Mouse (Mus musculus) neural tube, embryonic 13.5 days (tissue): Measurements from ENCODE around the gene Gm49354. TPM values are rescaled to one million over a fixed set of nuclear protein-coding genes. Genes with fewer than 3 reads are reported as not detected.
"Not testable (repeated sequence)": the region's sequence is repeated elsewhere in the genome, so short reads cannot be mapped to it uniquely, and the experiment has no call there.

Source experiments
- ATAC-seq: fragments of 200-750 bp; cut with Nextera tagmentation; 2 replicates; pipeline ENCODE4 v1.8.0; 2017; ENCODE audit warnings: low read depth, mild to moderate bottlenecking, moderate TSS enrichment, moderate library complexity
- H3K27ac ChIP-seq: fragments of 300-500 bp; sonication (generic); replicated peaks from 2 replicates; pipeline ENCODE4 v1.5.1; 2015; ENCODE audit warnings: moderate library complexity, mild to moderate bottlenecking, inconsistent platforms
- H3K27me3 ChIP-seq: fragments of 300-500 bp; sonication (generic); 2 replicates; pipeline ENCODE4 v1.6.1; 2015; ENCODE audit warnings: mild to moderate bottlenecking, inconsistent platforms
- H3K36me3 ChIP-seq: fragments of 300-500 bp; sonication (generic); 2 replicates; pipeline ENCODE4 v1.6.1; 2015; ENCODE audit warnings: mild to moderate bottlenecking, inconsistent platforms
- H3K4me1 ChIP-seq: fragments of 300-500 bp; sonication (generic); replicated peaks from 2 replicates; pipeline ENCODE4 v1.6.1; 2015; ENCODE audit warnings: inconsistent platforms
- H3K4me2 ChIP-seq: fragments of 300-500 bp; sonication (generic); 2 replicates; pipeline ENCODE4 v1.6.1; 2015; ENCODE audit warnings: inconsistent platforms, mild to moderate bottlenecking, moderate library complexity
- H3K4me3 ChIP-seq: fragments of 300-500 bp; sonication (generic); 2 replicates; pipeline ENCODE4 v1.5.1; 2015; ENCODE audit warnings: mild to moderate bottlenecking, inconsistent platforms
- H3K9ac ChIP-seq: fragments of 300-500 bp; sonication (generic); 2 replicates; pipeline ENCODE4 v1.6.1; 2015; ENCODE audit warnings: moderate library complexity, mild to moderate bottlenecking, inconsistent platforms
- H3K9me3 ChIP-seq: fragments of 300-500 bp; sonication (generic); 2 replicates; pipeline ENCODE4 v1.6.1; 2016; ENCODE audit warnings: inconsistent platforms
- WGBS: fragments of 180-500 bp; shearing (Covaris S2); methylation state at CpG from one replicate; pipeline ENCODE4 v1.1.7; 2015; 5-methylcytosine and 5-hydroxymethylcytosine counted together
- polyA plus RNA-seq: library from polyadenylated mRNA; unstranded; fragments of >200 nt; fragmentation: Nextera tagmentation; extraction: Ambion mirVana; gene quantifications from 2 replicates; pipeline ENCODE4 v1.2.1, GENCODE M21; 2015

Gm49354 gene
- polyA plus RNA-seq, 1 experiment from 2014 or later = not detected

DNA sequence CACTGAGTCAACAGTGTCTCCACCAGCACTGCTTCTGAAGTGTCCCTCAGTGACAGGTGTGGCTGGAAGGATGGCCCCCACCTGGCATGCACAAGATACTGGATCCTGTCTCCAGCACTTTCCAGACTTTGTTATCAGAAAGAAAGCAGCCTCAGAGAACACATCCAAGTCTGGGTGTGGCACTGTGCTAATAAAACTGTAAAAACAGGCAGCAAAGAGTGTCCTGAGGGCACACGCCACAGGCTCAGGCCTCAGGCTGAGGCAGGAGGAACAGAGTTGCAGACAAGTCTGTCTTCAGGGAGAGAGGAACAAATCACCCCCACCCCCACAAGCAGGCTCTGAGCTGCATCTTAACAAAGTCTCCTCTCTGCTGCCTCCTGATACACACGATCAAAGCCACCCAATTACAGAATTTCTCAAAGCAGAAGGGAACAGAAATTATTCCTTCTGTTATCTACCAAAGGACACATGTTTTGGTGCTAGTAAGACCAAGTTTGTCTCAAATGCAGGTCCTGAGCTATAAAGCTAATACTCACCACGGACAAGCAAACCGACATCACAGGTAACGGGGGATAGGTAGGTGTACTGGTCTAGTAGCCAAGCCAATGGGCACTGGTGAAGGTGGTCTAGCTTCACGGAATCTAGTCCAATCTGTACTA is 13.9 kb upstream of the Gm49354 start:
- Histone ChIP-seq H3K36me3 (peaks cover 98% of the 10 kb centered on the region), H3K9me3 (no peaks in the 10 kb centered on the region), H3K4me3 (no peak overlapping the region), H3K27ac (no peak overlapping the region), H3K4me1 (no peaks in the 10 kb centered on the region), H3K4me2 (no peak overlapping the region), H3K27me3 (no peaks in the 10 kb centered on the region), H3K9ac (no peak overlapping the region)
- no peak for ATAC-seq
- WGBS = 96% methylated on average over 6 of the region's 6 CpGs

DNA sequence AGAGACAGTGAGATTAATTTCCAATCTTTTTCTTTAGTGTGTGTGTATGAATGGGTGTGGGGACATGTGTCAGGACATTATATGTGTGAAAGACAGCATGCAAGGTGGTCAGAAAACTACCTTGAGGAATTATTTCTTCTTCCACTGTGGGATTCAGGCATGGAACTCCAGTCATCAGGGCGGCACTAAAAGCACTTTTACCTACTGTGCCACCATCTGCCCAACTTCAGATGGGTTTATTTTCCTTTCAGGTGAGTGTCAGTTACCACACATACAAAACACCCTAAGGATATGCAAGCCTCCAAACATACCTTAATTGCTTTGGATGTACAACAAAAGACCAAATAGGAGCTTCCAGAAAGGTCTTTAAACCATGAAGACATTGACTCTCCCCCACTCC is 12.7 kb upstream of the Gm49354 start:
- 100% methylated on average over 1 of the region's 1 CpGs for WGBS
- Histone ChIP-seq H3K9ac (no peak overlapping the region), H3K4me3 (no peak overlapping the region), H3K27ac (no peak overlapping the region), H3K4me1 (no peaks in the 10 kb centered on the region), H3K27me3 (no peaks in the 10 kb centered on the region), H3K36me3 (peaks cover 98% of the 10 kb centered on the region), H3K4me2 (no peak overlapping the region), H3K9me3 (no peaks in the 10 kb centered on the region)
- ATAC-seq = no peak

DNA sequence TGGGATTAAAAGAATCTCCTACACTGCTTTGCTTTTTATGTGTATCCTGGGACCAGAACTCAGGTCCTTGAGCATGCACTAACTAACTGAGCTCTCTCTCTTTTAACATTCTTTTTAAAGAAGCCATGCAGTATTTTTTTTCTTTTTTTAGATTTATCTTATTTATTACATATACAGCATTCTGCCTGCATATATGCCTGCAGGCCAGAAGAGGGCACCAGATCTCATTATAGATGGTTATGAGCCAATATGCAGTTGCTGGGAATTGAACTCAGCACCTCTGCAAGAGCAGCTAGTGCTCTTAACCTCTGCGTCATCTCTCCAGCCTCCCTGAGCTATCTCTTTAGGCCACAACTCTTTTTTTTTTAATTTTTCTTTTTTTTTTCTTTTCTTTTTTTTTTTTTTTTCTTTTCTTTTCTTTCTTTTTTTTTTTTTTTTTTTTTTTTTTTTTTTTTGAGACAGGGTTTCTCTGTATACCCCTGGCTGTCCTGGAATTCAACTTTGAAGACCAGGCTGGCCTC is 2.2 kb downstream of the Gm49354 start:
- WGBS = 100% methylated on average over 1 of the region's 1 CpGs
- not testable (repeated sequence) for H3K4me1 ChIP-seq, H3K27me3 ChIP-seq, H3K9me3 ChIP-seq, H3K27ac ChIP-seq, H3K4me3 ChIP-seq, H3K4me2 ChIP-seq, ATAC-seq, H3K9ac ChIP-seq
- peaks cover 98% of the 10 kb centered on the region for H3K36me3 ChIP-seq

DNA sequence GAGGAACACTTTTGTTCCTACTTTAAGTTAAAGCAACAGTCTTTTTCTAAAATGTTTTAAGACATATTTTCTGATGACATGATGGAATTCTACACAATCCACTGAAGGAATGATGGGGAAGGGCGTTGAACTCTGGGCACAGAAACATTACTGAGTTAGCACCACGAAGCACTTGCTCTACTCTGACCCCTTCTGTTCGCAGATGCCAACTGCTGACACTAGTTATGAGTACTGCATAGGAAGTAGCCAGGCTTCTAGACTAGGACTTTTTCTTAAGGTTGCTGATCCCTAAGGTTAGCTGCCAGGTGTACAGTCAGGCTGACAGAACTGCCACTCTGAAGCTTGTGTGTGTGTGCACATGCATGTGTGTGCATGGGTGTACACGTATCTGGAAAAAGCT is 2.8 kb downstream of the Gm49354 start:
- no peaks in the 10 kb centered on the region for H3K4me1 ChIP-seq
- no peak overlapping the region for H3K9ac ChIP-seq
- 87% methylated on average over 4 of the region's 4 CpGs for WGBS
- no peak overlapping the region for H3K4me3 ChIP-seq
- H3K27me3 ChIP-seq = no peaks in the 10 kb centered on the region
- H3K9me3 ChIP-seq = no peaks in the 10 kb centered on the region
- H3K4me2 ChIP-seq = no peak overlapping the region
- H3K27ac ChIP-seq = no peak overlapping the region
- peaks cover 95% of the 10 kb centered on the region for H3K36me3 ChIP-seq
- ATAC-seq = no peak

DNA sequence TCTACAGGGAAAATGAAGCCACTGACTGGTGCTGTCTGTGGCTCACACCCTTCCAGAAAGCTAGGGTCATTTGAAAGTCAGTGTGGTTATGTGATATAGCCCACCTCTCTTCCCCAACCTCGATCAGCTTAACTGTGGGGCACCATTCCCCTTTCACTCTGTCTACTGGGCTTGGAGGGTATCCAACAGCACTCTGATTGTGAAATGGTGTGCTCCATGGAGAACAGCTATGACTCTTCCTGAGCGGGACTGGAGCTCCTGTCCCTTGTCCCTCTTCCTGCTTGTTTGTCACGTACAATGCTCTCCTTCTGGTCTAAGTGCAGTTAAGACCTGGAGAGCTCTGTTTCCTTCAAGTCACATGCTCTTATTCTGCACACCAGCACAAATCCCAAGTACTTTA is 6.9 kb downstream of the Gm49354 start:
- no peak for ATAC-seq

DNA sequence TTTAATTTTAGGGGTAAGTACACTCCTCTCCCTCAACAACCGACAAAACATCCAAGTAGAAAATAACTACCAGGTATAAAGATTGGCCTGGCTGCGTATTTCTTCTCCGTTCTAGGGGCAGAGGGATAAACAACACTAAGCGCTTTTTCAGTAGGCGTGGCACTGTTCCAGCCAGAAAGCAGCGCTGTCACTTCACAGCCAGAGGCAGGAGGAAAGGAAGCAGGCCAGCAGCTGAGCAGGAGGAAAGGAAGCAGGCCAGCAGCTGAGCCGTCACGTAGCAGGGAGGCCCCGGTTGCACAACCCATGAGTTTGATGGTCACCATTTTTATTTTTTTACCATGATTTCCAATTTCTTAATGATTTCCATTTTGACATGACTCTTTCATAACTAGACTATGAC is 10.8 kb downstream of the Gm49354 start:
- ATAC-seq = no peak
- Histone ChIP-seq H3K4me2 (peak overlapping the region; percentile 65; the same call in 1 of the 2 replicates), H3K9ac (peak overlapping the region; percentile 79), H3K27ac (peak overlapping the region; percentile 98), H3K9me3 (no peaks in the 10 kb centered on the region), H3K4me1 (peaks cover 41% of the 10 kb centered on the region), H3K36me3 (peaks cover 38% of the 10 kb centered on the region), H3K4me3 (no peak overlapping the region), H3K27me3 (no peaks in the 10 kb centered on the region)
- WGBS = 72% methylated on average over 9 of the region's 9 CpGs

More for the DNA sequence above, 6.9 kb downstream of the Gm49354 start:
- no peak overlapping the region for H3K4me3 ChIP-seq
- peaks cover 13% of the 10 kb centered on the region for H3K4me1 ChIP-seq
- peaks cover 76% of the 10 kb centered on the region for H3K36me3 ChIP-seq
- H3K4me2 ChIP-seq = no peak overlapping the region
- H3K27ac ChIP-seq = no peak overlapping the region
- 89% methylated on average over 3 of the region's 3 CpGs for WGBS
- H3K27me3 ChIP-seq = no peaks in the 10 kb centered on the region
- H3K9me3 ChIP-seq = no peaks in the 10 kb centered on the region
- H3K9ac ChIP-seq = no peak overlapping the region

DNA sequence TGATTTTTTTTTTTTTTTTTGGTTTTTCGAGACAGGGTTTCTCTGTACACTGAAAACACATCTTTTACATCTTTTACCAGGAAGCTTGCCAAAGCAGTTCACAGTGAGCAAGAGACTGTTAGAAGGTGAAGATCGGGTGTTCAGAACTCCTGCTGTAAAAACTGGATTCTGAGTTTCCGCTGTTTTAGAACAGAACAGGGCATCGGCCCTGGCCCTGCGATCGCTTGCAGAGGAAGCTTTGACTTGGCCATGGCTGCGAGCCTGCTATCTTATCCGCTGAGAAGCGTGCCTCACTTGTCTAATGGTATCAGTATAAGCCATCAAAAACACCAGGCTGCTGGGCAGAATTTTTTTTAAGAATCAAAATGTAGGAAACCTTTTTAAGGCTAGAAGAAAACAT is 11.2 kb downstream of the Gm49354 start:
- Histone ChIP-seq H3K9ac (peak overlapping the region; percentile 79), H3K27me3 (no peaks in the 10 kb centered on the region), H3K9me3 (no peaks in the 10 kb centered on the region), H3K4me2 (peak overlapping the region; percentile 65), H3K4me1 (peaks cover 45% of the 10 kb centered on the region), H3K27ac (peak overlapping the region; percentile 98), H3K36me3 (peaks cover 34% of the 10 kb centered on the region), H3K4me3 (peak overlapping the region; percentile 89)
- 75% methylated on average over 9 of the region's 9 CpGs for WGBS
- ATAC-seq = no peak

DNA sequence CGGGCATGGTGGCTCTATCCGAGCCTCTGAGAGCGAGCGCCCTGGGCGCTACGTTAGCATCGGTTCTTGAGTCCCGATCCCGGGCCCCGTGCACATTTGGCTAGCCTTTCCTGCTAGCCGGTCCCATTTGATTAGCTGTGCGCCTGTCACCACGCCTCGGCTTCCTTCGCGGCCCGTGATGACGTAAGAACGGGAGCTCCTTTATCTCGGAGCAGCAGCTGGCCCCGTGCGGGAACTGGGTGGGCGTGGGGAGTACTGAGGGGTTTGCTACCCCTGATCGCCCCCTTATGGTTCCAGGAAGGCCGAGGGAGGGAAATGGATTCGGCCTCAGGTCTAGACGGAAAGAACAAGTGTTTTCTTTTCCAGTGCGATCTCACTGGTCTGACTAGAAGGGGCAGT is 11.9 kb downstream of the Gm49354 start:
- Histone ChIP-seq H3K27me3 (no peaks in the 10 kb centered on the region), H3K4me1 (peaks cover 48% of the 10 kb centered on the region), H3K27ac (peak overlapping the region; percentile 98), H3K4me2 (peak overlapping the region; percentile 65), H3K4me3 (peak overlapping the region; percentile 89), H3K36me3 (peaks cover 28% of the 10 kb centered on the region), H3K9me3 (no peaks in the 10 kb centered on the region), H3K9ac (peak overlapping the region; percentile 79)
- peak; percentile 94 for ATAC-seq
- under 1% methylated on average over 28 of the region's 28 CpGs for WGBS

DNA sequence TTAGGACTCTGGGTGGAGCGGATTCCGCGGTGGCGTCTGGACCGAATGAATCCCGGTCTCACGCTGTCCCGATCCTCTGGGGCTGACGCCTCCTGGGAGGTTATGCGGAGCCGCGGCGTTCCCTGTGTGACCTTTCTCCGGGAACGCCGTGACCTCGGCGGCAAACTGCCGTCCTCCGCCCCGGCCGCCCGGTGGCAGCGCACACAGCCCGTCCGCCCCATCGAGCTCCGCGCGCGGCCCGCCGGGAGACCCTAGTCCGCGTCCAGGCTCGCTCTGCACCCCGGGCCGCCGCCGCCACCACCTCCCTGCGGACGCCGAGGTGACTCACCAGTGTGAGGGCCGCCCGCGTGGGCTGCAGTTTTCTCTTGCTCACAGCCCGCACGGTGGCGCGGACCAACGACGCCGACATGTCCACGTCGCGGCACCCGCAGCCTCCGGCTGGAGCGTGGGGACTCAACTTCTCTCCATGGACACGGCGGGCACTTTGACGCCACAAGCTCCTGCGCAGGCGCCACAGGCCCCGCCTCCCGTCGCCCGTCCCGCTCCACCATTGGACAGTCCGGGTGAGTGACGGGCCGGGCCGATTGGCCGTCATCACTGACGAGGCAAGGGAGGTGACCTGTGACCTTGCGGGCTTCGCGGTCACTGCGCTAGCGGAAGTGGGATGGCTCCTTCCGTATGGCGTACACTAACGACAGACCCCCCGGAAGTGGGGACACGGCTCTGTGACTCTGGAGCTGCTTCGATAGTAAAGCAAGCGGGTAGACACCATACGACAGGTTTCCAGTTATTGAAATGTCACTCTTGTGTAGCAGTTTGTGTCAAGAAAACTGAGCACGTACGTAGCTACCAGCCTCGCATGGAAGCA is 12.5 kb downstream of the Gm49354 start, which contains the start of gene Isca1:
Gene Isca1 (minus strand): TSS at position 515 of the 868 bp plus-strand sequence.
- Histone ChIP-seq H3K9me3 (no peaks in the 10 kb centered on the region), H3K9ac (peak within 1 kb of the TSS; percentile 88), H3K27me3 (no peaks in the 10 kb centered on the region), H3K27ac (peak within 1 kb of the TSS; percentile 98), H3K36me3 (peaks cover 23% of the 10 kb centered on the region), H3K4me3 (peak within 1 kb of the TSS; percentile 89), H3K4me2 (peak within 1 kb of the TSS; percentile 65), H3K4me1 (peaks cover 48% of the 10 kb centered on the region)
- WGBS = under 1% methylated on average over 91 of the region's 91 CpGs
- peak; percentile 98 for ATAC-seq

DNA sequence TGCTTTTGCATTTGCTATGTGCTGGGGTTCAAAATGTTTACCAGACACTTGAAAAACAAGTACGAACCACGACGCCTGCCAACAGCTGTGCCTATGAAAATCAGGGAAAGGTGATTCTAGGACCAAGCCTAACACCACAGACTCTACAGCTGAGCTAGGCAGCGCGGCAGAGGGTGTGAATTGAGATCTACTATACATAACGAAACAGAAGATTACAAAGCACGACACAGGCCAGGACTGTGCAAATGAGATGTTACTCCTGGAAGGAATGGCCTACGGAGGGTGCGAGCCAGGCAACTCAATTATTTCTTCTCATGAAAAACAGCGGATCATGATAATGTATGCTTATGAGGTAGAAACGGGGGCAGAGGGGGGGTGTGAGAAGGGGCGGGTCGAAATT is 13.5 kb downstream of the Gm49354 start:
- Histone ChIP-seq H3K36me3 (peaks cover 16% of the 10 kb centered on the region), H3K4me3 (peak overlapping the region; percentile 89), H3K27ac (no peak overlapping the region), H3K4me1 (peaks cover 48% of the 10 kb centered on the region), H3K27me3 (no peaks in the 10 kb centered on the region), H3K4me2 (peak overlapping the region; percentile 65), H3K9ac (peak overlapping the region; percentile 88), H3K9me3 (no peaks in the 10 kb centered on the region)
- ATAC-seq = no peak
- 41% methylated on average over 13 of the region's 13 CpGs for WGBS

DNA sequence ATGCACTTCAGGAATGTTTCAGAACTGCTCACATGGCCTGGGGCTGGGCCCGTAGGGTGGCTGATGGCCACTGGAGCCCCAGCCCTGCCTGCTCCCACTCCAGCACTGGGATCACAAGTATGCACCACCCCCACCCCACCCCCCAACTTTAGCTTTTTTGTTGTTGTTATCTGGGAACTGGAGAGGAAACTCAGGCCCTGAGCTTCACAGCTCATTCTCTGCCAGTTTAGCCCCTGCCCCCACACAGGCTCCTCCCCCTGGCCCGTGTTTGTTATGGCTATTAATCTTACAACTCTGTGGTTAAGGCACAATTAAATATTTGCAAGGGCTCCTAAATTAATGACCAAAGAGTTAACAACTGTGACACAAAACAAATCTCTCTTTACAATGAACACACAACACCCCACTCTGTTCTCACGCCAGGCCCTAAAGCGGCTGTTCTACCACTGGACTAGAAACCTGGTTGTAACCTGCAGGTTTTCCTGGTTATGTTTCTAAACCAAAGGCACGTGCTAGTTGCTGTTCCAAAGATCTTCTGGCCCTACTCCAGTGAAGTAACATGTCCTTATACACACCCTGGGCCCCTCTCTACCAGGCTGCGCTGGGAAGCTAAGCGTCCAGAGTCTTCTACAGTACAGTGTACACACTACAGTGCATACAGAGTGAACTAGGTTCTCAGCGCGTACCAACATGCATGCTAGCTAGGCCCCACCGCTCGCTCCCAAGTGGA is 15.1 kb downstream of the Gm49354 start:
- Histone ChIP-seq H3K4me1 (peaks cover 48% of the 10 kb centered on the region), H3K27ac (no peak overlapping the region)

More for the DNA sequence above, 15.1 kb downstream of the Gm49354 start:
- H3K4me3 ChIP-seq = 0 out of 2 replicates have a peak overlapping the region, but pooled peaks have one; percentile 2
- H3K4me2 ChIP-seq = peak overlapping the region; percentile 20
- H3K27me3 ChIP-seq = no peaks in the 10 kb centered on the region
- H3K9me3 ChIP-seq = no peaks in the 10 kb centered on the region
- H3K9ac ChIP-seq = peak overlapping the region; percentile 26; the same call in 1 of the 2 replicates
- peaks cover 11% of the 10 kb centered on the region for H3K36me3 ChIP-seq
- ATAC-seq = no peak
- 67% methylated on average over 11 of the region's 11 CpGs for WGBS
